Mouse (Mus musculus) testis, postnatal 14 days (tissue): ENCODE data around the gene Chd1.
"Not testable (repeated sequence)": the region's sequence is repeated elsewhere in the genome, so short reads cannot be mapped to it uniquely, and the experiment has no call there.

Source experiments
- DNase-seq: peaks from one replicate; pipeline ENCODE4 v3.0.0; 2021; ENCODE audit warnings: low spot score

The Chd1 gene

DNA sequence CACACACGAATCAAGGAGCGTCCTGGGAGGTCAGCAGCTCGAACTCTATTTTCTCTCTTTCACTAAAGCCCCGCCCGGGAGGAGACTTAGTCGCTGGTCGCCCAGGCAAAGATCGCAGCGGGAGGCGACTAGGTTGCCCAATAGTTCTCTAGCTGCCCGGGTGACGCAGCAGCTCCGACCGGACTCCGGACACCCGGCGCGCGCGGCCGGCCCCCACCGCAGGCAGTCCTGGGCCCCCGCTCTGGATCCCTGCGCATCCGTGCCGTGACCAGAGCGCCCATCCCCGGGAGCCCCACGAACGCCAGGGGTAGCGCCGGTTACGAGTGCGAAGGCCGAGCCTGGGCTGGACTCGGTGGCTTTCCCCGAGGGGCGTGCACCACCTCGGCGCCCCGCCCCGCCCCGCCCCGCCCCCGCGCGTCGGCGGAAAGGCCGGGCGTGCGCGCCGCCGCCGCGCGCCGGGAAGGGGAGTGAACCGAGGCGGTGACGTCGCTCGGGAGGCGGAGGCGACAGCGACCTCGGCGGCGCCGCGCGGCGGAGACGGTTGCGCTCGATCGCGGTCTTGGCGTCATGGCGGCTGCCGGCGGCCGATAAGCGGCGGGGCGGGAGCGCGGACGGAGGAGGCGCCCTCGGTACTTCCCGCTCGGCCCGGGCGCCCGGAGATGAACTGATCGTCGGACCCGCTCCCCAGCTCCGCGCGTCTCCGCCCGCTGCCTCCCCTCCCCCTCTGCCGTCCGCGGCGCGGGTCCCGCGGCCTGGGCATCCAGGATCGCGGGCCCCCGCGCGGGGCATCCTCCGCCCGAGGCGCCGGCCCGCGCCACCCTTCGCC, at the start of gene Chd1:
Chd1 (plus strand) TSS at position 493 of the 826 bp plus-strand sequence.
- peak; percentile 80 for DNase-seq

DNA sequence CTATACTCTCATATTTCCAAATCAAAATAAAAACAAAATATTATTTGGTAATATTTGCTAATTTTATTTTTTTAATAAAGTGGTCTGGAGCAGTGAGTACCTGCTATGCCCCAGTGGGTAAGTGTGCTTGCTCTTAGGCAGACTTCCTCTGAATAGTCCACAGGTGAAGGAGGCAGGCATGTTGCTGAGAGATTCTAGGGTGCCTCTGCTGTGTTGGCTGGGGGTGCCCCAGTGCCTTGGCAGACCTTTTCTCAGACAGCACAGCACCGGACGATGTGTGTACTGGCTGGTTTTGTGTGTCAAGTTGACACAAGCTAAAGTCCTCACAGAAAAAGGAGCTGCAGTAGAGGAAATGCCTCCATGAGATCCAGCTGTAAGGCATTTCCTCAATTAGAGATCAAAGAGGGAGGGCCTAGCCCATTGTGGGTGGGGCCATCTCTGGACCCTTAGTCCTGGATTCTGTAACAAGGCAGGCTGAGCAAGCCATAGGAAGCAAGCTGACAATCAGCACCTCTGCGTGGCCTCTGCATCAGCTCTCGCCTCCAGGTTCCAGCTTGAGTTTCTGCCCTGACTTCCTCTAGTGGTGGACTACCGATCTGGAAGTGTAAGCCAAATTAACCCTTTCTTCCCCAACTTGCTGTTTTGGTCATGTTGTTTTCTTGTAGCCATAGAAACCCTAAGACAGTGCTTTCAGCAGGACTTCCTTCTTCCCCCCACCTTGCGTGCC, 47.7 kb upstream of the Chd1 start:
- no peak for DNase-seq

DNA sequence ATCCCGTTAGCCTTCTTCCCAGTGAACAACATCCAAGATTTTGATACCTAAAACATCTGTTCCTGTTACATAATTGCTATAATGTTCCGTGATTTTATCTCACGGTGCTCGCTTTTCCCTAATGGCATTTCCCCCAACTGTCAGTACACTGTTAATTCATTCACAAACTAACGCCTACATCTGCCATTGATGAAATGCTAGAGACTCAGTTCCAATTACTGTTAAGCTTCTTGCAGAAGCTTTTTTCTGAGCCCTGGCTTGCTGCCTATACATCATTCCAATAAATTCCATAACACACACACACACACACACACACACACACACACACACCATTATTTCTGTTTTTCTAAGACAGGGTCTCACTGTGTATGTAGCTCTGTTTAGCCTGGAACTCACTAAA, 31.9 kb upstream of the Chd1 start:
- no peak for DNase-seq

DNA sequence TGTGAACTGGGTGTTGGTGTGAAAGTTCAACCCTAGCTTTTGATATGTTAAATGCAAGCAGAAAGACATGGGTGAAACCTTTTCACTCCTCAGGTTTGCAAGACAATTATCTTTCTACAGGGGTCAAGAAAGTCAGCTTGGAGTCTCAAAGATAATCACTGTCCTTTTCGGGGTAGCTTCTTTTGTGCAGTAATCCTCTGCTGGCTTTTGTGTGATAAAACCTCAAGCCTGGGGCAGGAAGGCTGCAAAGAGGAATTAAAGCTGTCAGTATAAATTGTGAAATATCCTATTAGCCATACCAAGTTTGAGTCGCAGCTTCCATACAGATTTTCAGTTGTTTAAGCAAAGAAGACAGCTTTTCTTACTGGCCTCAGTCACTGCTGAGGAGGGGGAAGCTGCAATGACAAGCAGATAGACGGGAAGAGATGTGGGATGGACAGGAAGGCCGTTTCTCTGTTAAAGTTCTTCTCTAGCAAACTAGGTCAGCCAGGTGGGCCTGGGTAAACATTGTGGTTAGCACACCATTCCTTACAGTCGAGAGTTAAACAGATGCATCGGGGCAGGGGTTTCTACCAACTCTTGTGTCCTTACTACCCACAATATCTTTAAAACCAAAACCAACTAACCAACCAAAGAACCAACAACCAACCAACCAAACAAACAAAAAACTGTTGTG, 26.7 kb upstream of the Chd1 start:
- DNase-seq, result no peak

DNA sequence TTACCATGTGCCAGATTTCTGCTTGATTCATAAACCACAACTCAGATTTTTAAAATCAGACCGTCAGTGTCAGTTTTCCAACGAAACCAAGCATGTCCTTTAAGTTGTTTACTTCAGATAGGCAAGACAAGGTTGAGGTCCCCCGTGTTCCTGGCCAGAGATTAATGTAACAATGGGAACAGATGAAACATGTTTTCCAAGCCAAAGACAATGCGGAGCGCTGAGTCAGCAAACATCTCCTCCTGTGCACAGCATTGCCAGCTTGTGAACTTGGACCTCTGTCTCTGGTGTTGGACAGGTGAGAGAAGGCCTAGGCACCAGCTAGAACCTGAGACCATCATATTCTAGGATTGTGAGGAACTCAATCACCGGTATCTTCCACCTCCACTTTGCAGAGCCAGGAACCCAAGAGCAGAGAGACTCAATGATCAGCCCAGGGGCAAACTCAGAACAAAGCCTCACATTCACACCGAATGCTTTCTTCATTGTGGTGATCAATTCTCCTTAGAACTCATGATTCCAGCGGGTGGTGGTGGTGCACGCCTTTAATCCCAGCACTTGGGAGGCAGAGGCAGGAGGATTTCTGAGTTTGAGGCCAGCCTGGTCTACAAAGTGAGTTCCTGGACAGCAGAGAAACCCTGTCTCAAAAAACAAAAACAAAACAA, 24.7 kb upstream of the Chd1 start:
- DNase-seq, result peak; percentile 59

DNA sequence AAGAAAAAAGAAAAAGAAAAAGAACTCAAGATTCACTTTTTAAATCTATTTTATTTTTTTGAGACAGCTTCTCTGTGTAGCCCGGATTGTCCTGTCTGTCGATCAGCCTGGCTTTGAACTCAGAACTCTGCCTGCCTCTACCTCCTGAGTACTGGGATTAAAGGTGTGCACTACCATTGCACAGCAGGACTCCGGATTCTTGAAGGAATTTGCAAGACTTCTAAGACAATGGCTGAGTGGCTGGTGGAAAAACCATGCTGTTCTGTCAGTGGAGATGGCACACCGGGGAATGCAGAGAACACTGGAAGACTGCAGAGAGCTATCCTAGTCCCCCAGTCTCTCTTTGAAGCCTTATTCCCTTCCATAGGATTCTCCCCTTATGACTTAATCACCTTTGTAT, 24.1 kb upstream of the Chd1 start:
- no peak for DNase-seq

DNA sequence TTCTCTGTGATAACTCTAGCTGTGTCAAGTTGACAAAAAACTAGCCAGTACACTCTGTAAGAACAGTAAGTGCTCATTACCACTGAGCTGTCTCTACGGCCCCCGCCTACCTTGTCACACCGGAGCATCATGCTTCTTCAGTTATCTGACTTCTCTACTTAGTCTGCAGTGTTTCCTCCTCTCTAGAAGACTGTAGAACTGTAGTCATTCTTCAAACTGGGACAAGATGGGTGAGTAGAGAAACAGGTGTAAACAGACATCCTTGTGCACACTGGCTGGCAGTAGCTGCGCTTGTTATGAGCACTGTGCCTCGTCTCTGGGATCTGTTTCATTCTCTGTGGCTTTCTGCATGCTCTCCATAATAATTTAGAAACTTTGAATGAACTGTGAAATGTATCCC, 18.4 kb upstream of the Chd1 start:
- DNase-seq, result no peak

DNA sequence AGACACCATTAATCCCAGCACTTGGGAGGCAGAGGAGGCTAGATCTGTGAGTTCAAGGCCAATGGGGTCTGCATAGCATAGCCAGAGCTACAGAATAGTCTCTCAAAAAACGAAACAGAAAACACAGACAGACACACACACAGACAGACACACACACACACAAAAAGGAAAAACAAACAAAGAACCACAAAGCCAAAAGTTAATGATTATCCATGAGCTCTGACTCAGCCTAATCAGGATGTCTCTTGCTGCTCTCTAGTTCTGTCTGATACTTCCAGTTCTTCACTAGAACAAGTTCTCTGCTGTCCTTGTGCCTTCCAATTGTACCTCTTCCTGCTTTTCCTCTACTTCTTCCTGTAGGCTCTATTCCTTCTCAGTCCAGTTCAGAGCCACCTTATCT, 14.5 kb upstream of the Chd1 start:
- DNase-seq, result no peak

DNA sequence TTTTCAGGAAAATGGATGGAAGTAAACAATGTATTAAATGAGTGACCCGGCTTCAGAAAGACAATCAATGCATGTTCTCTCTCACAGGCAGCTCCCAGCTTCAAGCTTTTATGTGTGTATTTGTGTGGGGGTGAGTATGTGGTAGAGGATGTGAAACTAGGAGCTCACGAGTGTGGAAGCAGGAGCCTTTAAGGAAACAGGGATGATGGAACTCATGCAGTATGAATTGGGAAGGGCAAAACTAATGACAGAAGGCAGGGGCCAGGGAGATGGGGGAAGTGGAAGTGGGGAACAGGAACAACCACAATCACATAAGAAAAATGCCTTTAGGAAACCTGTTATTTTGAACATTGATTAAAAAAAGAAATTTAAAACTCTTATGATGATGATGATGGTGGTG, 9.2 kb upstream of the Chd1 start:
- DNase-seq, result no peak

DNA sequence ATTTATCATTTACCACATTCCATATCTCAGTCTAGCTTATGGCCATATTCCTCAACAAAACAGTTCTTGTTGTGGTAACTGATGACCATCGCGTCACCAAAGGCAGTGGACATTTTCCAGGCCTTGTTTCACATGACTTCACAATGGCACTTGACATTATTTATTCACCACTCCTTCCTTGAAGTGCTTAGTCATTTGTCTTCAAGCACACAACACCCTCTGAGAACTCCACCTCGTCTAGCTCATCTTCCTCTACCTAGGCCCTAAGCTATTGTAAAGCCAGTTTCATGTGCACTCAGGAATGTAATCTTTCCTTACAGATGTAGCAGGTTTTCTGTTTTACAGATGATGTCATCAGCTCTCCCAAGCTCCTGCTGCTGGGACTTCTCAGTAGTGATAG, 5.8 kb upstream of the Chd1 start:
- no peak for DNase-seq

DNA sequence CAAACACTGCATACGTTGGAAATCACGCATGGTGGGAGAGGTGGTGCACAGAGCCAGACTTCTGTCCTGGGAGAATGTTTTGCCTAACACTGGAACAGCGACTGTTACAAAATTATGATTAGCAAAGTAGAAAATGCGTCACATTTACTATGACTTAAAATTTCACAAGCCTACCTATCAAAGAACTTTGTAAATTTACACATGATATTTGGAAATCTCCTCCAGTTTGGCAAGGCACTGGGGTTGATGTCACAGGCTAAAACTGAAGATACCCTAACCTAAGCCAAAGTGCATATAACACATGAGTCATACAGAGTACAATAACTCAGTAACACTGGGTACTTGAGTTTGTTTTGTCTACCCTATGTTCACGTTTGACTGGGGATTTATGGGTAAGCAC, 3.3 kb upstream of the Chd1 start:
- no peak for DNase-seq

DNA sequence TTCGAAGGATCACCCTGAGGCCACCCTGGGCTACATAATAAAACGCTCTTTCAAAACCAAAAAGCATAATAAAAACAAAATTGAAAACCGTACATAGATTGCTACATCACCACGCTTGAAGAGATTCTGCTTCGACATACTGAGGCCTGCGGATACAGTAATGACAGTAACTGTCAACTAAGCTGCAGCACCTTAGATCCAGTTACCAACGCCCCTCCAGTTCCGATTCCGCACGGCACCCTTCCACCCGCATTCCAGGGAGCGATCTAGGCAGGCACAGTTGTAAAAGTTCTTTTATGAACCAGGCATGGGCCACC, 651 bp upstream of the Chd1 start:
- no peak for DNase-seq

DNA sequence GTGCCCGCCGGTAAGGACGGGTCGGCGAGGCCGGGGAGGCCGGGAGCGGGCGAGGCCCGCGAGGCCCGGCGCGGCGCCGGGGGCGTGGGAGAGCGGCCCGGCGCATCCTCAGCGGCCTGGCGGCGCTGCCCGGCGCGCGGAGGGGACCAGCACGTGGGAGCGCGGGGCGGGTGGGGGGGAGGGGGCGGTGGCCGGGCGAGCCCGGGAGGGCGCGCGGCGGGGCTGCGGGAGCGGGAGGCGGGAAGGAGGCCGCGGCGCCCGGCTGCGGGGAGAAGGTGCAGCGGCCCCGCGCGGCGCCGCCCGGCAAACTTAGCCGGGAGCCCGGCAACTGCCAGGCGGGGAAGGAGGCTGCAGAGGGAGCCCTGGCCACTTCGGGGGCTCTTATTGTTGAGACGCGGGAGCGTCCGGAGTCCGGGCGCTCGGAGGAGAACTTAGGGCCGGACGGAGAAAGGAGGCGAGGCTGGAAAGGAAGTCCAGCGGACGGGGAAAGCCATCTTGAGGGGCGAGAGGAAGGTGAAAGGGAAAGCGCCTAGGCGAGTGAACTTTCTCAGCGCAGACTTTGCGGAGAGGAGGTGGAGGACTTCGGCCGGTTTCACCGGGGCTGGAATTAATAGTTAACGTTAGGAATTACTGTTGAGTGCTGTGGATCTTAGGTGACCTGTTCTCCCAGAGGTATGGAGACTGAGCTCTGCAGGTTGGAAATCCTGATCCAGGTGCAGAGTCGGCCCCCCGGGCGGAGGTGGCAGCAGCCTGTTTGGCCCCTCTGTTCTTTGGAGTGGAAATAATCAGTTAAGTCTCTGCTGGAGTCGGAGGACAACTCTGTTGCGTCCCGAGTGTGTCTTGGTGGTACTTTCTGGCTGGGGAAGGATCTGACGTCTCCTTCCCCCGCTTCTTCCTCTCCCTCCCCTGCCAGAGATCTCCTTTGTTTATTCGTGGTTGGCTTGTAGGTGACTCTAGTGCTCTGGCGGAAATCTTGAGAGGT, 827 bp downstream of the Chd1 start:
- DNase-seq, result peak; percentile 58

DNA sequence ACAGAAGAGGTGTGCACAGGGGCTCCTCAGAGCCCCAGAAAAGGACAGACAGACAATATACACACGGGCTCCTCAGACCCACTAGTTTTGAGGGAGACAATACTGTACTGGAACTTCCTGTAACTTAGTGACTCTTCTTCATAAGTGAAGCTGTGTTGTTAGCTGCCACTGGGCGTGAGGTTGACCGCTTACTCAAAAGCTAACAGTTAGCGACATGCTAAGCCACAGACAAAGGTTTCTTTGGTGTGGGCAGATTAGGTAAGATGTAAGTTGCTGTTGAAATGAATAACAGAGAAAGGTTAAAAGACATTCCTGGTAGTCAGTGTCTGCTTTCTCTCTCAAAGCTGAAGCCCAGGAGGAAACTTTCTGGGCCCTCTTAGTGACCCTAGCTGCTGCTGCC, 9.7 kb downstream of the Chd1 start:
- DNase-seq, result no peak

DNA sequence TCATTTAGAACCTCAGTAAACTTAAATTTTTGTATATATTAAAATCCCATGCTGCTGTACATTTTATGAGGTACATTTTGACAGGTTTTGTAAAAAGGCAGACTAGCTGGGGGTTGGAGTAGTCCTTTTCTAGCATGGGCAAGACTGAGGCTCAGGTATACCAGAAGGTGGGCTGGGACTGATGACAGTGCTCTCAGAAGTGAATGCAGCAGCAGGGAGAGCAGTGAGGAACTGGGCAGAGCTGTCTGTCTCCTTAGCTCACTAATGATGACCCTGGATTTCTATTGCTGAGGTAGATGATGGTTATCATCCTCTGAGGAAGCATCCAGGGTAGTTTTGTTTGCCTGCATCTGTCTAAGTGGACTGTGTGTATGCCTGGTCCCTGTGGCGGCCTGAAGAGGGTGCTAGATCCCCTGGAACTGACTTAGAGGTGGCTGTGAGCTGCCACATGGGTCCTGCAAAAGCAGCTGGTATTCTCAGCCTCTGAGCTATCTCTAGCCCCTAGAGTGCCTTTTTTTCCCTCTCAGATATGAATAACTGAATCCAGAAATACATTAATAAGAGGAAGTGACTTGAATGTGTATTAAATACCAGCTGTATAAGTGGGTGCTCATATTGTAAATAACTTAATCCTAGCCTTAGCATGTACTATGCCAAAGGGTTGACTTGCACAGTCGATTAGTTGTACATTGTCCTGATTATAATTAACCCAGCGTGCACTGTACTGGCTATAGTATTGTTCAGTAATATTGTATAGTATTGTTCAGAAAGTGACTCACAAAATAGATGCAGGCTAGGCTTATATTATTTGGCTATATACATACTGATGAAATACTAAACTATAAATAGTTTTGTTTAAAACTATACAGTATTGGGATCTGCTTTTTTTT, 10.5 kb downstream of the Chd1 start:
- no peak for DNase-seq

DNA sequence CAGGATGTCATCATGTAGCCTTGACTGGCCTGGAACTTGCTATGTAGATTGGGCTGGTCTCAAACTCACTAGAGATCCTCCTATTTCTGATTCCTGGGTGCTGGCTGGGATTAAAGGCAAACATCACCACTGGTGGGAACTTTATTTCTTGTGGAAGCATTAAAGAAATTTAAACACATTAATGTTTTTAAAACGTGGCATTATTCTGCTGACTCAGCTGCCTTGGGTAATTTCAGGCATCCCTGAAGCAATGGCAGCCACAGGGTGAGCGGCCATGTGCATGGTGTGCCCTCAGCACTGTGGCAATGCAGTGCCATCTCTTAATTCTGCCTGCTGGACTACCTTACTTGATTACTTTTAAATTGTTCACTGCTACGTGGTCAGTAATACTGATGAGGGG, 11.2 kb downstream of the Chd1 start:
- no peak for DNase-seq

DNA sequence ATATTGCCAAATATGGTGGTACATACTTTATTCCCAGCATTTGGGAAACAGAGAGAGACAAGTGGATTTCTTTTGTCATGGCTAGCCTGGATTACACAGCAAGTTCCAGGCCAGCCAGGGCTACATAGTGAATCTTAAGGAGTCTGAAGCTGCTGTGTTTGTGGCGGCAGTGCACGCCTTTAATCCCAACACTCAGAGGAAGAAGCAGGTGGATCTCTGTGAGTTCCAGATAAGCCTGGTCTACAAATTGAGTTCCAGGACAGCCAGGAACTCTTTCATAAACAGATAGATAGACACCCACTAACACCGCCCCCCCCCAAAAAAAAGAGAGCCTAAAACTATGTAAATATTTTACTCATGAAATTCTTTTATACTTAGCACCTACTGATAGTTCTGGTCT, 16.1 kb downstream of the Chd1 start:
- no peak for DNase-seq

DNA sequence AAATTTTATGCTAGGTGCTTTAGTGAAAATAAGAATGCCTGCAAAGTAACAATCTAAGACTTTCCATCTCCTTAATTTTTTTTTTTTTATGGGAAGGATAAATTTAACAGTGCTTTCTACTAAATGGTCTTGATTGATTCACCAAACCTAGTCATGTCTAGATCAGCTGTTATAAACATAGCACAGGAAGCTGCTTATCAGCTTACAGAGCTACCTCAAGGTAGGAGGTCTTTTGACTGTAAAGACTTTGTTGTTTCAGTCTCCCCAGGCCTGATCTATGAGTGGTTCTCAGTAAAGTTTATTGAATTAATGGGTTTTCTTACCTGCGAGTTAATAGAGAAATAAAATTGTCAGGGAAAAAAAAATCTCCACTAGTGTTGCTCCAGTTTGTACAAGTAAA, 18.5 kb downstream of the Chd1 start:
- DNase-seq, result no peak

DNA sequence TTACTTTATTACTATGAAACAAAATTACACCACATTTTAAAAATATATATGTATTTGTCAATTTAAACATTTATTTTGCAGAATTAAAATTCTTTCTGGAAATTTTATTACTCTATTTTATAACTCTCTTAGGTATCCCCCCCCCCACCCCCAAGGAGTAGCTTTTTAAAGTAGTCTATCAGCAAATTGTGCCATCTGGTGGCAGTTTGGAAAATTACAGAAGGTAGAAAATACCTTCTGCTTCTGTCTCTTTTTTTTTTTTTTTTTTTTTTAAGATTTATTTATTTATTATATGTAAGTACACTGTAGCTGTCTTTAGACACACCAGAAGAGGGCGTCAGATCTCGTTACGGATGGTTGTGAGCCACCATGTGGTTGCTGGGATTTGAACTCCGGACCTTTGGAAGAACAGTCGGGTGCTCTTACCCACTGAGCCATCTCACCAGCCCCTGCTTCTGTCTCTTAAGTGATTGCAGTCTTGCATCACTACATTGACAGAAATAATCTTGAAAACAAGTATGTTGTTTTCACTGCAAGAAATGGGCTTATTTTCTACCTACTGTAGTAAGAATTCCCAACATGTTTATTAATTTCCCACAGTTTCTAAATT, 19.2 kb downstream of the Chd1 start:
- DNase-seq, result not testable (repeated sequence)

DNA sequence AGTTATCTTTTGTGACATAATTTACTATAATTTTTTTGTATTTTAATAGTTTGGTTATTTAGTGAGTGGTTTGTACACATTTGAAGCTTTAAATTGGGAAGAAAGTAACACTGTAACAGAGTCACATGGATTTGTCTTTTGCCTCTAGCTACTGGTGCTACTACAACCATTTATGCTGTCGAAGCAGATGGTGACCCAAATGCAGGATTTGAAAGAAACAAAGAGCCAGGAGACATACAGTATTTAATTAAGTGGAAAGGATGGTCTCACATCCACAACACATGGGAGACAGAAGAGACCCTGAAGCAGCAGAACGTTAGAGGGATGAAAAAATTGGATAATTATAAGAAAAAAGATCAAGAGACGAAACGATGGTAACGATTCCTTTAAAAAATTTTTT, 26.9 kb downstream of the Chd1 start:
- no peak for DNase-seq
